Mouse (Mus musculus) urinary bladder, adult 2 months (tissue): ENCODE results near the gene Pappa2. TPM values are rescaled to one million over a fixed set of nuclear protein-coding genes. Genes with fewer than 3 reads are reported as not detected.

Experiments used
- DNase-seq: peaks from one replicate; pipeline ENCODE4 v3.0.0; 2022; ENCODE audit warnings: low spot score
- polyA plus RNA-seq: library from polyadenylated mRNA; depleted of rRNA; stranded (reverse); fragments of >200 nt; gene quantifications from 2 replicates; pipeline ENCODE4 v1.2.3, GENCODE M21; 2012; rRNA removed

The Pappa2 gene
- polyA plus RNA-seq, result 0.41 and 0.93 TPM in 2 replicates

DNA sequence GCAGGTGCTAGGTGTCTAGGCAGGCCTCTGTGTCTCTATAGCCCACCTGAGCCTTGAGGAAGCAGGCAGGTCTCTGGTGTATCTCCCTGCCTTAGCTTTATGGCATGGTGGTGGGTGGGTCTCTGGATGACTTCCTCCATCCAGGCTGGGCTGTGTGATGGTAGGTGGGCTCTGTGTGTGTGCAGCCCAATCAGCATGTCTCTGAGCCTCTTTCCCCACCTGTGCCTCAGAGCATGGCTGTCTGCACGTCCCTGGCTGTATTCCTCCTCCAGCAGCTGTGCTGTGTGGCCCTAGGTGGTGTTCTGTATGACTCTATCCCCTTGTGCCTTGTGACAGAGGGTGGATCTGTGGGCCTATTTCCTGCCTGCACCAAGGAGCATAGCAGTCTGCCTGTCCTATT is at the start of gene Pappa2:
Gene Pappa2 (minus strand): TSS at position 101 of the 400 bp plus-strand sequence.
- DNase-seq, result no peak

DNA sequence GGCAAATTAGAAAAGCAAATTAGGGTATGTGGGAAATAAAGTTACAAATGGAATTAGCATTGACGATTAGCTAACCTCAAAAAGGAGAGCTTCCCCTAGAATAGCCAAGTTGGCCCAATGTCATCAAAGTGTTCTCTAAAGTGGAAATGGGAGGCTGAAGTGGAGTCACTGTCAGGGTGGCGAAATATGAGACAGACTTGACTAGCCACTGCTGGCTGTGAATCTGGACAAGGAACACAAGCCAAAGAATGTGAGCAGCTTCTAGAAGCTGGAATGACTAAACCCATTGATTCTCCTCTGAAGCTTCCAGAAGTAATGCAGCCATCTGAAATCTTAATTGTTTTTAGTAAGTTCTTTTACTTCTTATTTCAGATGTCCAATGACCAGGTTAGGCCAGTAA is 48.8 kb upstream of the Pappa2 start:
- DNase-seq, result no peak

DNA sequence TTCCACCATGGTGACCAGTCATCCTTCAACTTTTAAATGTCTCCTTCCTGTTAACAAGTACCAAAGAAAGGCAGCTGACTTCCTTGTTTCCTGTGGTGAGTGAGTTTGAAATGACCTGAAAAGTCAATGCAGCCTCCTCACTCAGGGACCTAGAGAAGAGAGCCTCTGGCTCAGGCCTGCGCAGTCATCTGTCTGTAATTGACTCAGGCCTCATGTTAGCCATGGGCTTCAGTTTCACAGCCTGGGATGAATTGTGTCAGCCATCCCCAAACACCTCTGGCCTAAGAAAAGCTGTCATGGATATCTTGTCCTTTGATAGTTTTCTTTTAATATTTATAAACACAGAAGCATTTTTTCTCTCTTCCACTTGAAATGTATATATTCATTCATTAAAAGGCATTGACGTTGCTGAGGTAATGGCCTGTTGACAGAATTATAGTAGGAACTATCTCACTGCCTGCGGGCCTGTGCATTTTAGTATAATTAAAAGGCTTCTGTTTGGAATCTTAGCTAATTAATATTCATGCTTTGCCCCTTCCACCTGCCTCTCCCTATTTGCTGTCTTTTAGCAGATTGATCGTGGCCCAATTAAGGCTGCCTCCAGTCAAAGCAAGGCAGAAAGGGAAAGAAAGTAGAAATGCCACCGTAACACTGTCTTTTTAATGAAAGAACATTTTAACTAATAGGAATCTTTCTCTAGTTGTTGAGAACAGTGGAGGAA is 34.8 kb upstream of the Pappa2 start:
- DNase-seq, result no peak

DNA sequence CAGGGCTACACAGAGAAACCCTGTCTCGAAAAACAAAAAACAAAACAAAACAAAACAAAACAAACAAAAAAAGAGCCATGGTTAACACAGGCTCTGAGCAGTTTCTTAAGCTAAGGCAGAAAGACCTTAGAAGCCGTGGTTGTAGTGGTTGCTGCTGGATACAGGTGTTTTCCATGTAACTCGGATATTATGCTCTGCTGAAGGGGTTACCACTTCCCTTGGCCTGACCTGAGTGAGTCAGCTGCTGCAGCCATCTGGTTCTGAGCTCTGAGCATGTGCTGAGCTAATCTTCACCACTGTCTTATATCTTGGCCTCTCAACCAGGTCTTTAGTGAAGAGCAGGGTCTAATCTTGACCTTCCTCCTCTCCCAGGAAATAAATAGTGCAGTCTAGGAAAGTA is 6.8 kb upstream of the Pappa2 start:
- DNase-seq, result no peak

DNA sequence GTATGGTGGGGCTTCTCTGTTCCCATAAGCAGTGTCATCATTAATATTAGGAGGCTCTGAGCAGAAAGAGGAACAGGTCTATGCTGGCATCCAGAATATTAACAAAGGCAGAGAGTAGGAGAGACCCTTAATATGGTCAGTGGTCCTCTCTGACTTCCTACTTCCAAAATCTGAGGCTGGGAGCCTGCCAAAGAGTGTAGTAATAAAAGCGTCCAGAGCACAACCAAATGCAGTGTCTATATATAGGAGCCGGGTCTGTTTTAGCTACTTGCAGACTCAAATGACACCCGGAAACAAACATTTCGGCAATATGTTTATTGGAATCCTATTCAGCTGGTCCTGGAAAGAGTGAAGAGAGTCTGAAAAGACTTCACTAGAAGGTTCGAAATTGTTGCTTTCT is 17.9 kb downstream of the Pappa2 start:
- no peak for DNase-seq

DNA sequence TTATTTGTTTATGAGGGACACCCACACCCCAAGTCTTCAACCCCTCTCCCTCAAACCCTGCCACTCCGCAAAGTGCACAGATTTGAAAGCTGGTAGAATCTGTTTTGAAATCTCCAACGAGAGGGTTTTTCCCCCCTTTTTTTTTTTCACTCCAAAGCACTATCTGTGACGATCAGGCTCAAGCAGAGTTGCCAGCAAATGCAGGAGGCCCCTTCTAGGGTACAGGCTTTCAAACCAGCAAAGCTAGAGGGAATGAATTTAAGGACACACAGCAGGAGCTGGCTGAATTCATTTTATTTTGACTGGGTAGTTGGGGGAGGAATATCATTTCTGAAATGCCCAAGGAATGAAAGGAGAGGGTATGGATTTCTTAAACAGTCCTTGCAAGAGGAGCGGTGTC is 19.3 kb downstream of the Pappa2 start:
- no peak for DNase-seq

DNA sequence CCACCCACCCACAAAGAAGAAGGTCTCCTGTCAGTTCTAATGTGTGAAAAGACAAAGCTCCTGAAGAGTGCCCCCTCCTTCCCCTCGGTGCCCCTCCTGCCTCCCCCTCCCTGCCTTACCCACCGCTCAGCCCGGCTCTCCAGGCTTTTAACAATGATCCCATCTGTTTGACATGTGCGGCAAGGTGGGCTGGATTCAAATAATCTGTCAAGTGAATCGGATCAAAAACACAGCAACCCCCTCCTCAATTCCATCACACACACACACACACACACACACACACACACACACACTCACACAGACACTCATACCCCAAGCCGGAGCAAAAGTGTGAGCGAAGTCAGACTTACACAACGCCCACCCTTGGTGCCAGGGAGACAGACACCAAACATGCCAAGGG is 19.7 kb downstream of the Pappa2 start:
- no peak for DNase-seq

DNA sequence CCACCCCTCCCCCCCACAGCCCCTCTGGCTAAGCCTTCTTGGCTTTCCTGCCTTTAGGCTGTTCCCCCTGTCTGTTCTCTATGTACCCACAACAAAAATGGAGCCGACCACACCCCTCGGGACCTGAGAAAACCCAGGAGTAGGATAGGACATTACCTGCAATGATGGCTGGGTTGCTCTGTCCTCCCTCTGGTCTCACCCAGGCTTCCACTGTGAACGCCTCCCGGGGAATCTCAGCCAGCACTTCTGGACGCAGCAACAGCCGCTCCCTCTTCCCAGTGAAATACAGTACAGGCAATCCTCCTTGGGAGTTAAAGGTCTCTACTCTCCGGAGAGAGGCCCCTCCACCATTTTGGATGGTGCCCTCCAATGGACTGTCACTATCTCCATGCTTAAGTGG is 23.9 kb downstream of the Pappa2 start:
- DNase-seq, result no peak

DNA sequence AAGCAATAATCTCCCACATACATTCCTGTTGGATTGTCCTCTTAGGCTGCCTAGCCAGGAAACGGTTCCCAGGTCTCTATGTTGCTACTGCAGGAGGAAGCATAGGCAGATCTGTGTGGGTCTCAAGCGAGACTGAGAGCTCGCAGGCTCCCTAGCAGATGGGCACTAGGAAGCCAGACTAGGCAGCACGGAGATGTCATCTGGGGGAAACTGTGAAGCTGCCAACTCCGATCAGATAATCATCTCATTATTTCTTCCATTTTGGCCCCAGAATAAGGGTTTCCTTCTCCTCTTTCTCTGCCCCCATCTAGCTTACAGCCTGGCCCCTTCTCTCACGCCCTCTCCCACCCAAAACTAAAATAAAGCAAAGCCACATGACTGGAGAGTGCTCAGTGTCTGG is 25.5 kb downstream of the Pappa2 start:
- no peak for DNase-seq

DNA sequence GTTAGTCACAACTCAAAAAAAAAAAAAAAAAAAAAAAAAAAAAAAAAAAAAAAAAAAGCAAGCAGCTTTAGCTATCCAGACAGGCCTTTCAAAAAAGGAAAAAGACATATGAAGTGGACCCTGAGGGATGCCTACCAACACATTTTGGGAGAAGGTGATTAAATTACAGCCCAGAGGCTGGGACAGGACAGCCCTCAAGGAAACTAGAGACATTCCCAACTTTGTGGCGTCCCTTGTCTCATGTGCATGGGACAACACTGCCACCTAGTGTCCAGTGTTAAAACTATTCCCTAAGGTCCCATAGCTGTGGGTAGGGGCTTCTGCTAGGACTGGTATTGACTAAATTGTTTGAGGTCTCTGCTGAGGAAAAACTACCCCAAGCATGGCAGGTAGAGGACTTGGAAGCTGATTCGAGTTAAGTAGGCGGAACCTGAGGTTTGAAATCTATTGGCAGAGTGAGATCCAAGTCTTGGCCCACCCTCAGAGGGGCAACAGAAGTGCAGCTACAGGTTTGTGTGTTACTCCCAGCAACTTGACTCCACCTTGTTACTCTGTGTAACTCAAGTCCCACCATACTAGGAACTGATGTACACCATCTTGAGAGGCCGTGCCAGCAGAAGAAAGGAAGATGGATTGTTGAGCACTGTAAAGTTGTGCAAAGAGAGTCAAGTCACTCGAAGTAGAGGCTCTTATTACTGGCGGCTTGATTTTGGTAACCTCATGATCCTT is 26.6 kb downstream of the Pappa2 start:
- DNase-seq, result no peak

DNA sequence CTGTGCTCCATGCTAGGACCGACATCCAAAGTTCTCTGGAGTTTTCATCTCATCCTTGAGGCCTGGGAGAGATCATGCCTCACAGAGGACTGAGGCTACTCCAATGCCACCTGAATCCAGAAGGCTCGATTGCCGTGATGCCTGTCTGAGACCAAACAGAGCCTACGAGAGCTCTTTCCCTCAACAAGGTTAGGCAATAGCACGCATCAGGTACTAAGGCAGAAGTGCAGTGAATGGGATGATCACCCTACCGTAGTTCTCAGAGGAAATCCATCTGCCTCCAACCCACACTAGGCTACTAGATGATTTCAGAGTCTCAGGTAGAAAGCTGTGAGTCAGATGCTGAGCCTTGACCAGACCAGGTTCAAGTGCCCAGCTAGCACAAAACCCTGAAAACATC is 31.2 kb downstream of the Pappa2 start:
- no peak for DNase-seq

DNA sequence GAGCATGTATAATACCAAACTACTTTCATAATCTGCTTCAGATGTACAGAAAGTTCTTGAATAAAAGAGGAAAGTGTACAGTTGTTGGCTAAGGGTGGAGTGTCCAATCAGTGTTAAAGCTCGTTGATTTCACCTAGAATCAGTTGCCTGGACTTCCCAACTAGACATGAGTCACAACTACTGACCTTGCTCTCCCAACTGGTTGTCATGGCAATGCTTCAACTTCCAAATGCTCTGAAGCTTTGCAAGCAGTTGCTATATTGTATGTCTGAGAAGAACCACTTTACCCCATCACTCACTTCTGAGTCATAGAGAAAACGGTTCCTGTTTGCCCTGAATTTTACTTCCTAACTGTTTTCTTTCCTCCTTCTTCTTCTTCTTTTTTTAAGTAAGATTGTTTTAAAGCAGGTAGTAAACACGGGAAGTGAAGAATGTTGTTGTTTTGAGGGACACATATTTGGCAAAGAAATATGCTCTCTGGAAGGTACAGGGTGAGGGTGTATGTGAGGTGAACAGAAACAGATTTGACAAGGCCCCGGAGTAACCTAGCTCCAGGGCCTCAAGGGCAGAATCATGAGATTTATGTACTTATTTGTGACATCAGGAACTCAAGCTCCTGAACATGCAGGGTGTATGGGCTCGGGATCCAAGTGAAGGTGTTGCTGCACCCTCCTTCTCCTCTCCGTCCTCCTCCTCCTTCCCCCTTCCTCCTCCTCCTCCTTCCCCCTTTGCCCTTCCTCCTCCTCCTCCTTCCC is 32.1 kb downstream of the Pappa2 start:
- no peak for DNase-seq

DNA sequence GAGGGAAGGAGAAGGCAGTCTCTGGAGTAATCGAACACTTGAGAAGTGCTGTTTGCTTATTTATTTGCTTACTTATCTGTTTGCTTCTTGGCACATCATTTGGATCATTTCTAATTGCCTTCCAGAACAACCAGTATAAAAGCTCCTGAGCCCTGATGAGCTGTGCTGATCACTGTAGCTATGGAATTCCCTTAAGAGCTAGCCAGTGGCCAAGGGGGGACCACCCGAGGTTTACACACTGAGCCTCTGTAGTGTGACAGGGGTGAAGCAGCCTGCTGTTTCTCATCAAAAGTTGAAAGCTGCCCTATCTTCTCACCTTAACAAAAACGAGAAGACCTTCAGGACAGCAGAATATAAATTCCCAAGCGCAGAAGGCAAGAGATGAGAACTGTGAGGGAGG is 35.4 kb downstream of the Pappa2 start:
- no peak for DNase-seq

DNA sequence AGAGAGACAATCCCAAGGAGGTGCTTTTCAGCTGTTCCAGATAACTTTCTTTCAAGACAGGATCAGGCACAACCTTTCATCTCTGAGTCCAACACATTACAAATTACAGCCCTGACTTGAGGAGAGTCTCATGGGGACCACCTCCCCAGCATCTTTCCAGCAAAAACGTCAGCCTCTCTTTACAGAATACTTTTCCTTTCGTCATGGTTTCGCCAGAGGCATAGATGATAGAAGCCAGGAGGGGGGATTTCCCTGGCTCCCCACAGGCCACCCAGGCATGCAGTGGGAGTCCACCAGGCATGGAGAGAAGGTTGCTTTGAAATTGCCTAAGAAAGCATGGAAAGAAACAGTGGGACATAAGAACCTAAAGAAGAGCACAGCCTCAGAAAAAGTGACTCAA is 37.4 kb downstream of the Pappa2 start:
- DNase-seq, result no peak

DNA sequence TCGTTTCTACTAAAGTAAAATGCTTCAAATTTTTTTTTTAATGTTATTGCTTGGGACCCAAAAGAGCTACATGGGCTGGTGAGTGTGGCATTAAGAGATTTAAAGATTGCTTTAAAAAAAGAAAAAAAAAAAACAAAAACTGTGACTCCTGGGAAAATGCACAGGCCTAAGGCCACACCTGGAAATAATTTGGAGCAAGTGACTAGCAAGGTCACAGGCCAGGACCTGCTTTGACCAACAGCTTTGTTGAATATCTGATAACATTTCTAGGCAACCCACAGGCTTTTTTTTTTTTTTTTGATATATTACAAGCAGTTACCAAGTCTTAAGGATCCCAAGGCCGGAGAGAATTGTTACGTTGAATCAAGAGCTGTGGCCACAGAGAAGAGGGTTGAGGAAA is 39.3 kb downstream of the Pappa2 start:
- no peak for DNase-seq

DNA sequence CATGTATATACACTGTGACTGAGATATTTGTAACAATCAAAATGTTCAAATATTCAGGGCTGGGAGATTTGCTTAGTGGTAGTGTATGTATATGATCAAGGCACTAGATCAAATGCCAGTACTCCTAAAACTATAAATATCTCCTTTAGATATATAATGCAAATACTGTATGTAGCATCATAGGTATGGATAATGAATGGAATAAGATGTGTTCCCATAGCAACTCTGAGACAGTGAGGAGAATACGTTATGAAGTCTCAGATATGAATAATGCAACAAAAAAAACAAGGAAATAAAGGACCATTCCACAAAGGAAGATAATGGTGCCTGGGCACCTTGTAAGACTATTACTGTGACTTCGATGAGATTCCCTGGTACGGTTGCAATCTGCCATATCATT is 45.8 kb downstream of the Pappa2 start:
- no peak for DNase-seq

DNA sequence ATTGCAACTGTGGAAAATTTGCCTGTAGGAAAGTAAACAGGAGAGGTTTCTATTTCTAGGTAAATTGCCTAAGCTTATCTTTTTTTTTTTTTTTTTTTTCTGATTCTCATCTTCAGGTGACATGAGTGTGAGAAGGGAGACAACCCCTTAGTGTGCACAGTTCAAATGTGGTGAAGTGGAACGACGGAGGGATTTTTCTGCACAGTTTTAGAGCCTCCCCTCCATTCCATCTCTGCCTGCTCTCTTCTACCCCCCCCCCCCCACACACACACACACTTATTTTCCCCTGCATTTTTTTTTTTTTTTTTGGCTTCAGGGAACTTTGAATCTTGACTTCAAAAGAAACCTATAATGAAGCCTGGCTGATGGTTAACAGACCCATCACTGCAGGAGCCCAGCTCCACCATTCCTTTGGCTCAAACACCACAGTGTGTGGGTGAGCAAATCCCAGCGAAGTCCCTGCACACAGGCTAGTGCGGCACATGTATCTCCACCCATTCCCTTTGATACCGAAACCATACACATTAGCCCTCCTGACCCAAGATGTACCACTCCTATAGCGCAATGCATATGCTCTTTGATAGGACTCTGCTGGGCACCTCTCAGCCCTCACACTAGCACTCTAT is 49.0 kb downstream of the Pappa2 start:
- DNase-seq, result no peak

DNA sequence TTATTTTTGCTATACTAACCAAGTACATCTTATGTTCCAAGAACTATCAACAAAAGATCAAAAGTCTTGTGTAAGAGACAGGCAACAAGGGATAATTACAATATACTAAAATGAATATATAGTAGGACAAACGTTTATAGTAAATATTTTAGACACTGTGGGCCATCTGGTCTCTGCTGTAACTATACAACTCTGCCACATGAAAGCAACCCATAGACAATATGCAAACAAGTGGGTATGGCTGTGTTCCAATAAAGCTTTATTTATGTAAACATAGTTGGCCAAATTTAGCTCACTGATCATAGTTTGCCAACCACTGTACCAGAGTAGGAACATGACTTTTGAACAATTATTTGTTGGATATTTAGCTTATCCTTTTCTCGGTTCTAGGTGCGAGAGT is 50.9 kb downstream of the Pappa2 start:
- no peak for DNase-seq

DNA sequence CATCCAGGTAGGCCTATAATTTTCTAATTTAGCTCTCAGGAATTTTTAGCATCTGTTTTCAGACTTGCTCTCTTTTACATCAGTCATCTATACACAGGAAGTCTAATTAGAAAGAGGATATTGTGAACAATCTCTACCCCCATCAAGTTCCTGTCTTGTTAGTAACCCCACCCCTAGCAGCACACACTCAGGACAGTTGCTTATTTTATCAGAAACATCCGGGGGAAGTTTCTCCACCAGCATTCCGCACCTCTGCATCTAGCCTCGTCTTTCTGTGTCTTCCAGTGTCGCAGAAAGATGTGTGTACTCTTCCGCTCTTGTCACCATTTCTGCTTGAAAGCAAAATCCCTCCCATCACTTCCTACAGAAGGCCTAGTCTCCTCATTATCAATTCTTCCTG is 59.8 kb downstream of the Pappa2 start:
- DNase-seq, result no peak

DNA sequence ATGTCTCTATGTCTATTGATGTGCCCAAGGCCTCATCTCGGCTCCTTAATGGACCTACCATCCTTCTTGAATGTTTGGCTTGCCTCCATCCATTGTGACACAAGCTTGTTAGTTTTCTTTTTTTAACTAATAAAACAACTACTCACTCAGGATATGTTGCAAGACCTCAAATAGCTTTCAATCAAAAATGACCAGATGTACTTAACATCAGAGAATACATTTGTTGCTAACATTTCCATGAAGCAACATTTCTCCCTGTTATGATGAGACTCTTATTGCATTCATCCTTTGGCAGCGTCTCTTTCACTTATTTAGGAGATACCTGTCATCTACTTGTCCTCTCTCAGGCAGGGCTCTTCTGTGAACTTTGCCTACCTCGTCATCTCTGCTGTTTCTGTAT is 61.4 kb downstream of the Pappa2 start:
- DNase-seq, result no peak

DNA sequence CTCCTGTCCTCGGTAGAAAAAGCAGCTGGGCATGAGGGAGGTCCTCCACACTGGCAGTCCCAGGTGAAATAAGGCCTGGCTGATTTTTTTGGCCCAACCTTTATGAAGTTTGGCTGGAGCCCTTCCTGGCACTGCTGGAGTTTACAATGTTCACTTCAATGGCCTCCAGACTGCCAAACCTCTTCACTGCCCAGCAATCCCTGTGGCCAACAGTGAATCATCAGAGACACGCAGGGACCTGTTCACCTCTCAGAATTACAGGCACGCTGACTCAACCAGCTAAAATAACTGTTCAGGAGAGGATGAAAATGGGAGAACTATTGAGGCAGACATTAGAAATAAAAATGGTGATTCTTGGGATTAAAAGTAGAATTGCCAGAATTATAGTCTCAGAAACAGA is 63.2 kb downstream of the Pappa2 start:
- DNase-seq, result no peak

DNA sequence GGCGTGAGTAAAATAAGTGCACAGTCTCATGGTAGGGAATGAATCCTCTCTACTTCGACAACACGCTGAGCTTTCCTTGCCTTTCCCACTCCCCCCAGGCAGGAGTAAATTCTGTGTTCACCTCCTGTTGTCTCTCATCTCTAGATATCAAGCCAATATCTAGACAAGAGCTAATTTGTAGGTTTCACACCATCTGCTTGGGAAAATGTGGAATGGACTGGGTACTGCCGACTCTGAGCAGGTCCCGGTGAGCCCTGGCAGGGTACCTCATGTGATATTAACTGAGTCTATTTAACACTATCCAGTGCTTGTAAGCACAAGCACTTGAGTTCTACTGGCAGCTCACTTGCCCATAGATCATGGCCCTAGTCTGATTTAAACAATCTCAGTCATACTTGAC is 64.7 kb downstream of the Pappa2 start:
- DNase-seq, result no peak

DNA sequence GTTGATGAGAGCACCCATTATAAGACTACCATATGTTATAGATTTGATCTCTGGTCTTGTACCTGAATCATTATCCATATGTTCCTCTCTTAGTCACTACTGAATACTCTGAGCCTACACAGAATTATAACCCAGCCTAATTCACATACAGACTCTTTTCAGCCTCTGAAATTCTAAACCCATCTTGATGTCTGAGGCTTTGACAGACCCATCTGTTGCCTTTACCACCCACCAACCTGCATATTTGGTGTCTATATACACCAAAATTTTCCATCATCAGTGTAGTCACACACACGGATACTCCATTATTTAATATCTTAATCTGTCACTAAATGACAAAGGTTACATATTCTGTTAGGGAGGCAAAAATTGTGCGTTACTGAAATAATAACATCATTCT is 69.6 kb downstream of the Pappa2 start:
- DNase-seq, result no peak
